ENCODE assay signal across 26 mouse cellular contexts in the genomic region with DNA sequence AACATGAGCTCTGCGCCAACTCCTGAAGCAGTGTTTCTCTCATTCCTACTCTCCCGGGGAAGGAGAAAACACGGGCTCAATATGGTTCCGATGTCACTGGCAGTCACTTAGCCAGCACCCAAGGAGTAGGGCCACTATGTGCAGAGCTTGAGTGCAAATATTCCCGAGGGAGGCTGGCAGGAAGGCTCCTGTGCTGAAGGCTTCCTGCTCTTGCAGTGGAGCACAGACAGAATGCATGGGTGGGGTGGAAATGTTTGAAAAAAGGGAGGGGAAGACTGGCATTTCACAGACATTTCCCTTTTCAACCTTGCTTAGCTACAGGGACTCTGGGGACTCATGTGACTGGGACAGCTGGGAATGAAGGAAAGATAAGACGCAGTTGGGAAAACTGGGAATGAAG. TPM values are rescaled to one million over a fixed set of nuclear protein-coding genes. Genes with fewer than 3 reads are reported as not detected.
DNase-seq lines count a peak whose midpoint lies in the region; ATAC-seq and TF ChIP-seq lines count a peak whose summit lies in the region.
"Had no signal": no experiment of that assay in that cellular context is flagged by ENCODE, and none has a peak within 500 bp of the region (broad histone marks: within the 10 kb centered on the region; RNA-seq: fewer than 3 reads in every experiment).

No protein-coding gene starts in this region.

- H3K27ac ChIP-seq in heart, embryonic 11.5 days (ENCODE audit: low read depth, low read length), result peak overlapping the region; percentile 16; the same call in 1 of the 2 replicates
- H3K27ac ChIP-seq in kidney, adult 2 months (ENCODE audit: insufficient read depth, low read depth, low read length), result peak overlapping the region; percentile 36; the same call in 1 of the 2 replicates
- no peak overlapping the region for H3K27ac ChIP-seq in kidney, embryonic 16.5 days (ENCODE audit: low read length)
- H3K27ac ChIP-seq: embryonic facial prominence, embryonic 10.5 days; left cerebral cortex, adult 2 months; neural tube, embryonic 13.5 days had no signal

- TF ChIP-seq CTCF in kidney, adult 2 months (conservative IDR thresholded peaks at IDR 0.05; ENCODE audit: insufficient read depth, insufficient read length, low read depth, low read length), result no peak
- no peak for TF ChIP-seq CTCF in lung, adult 2 months (IDR thresholded peaks at IDR 0.05; ENCODE audit: insufficient read depth, low read length)

- no peak for DNase-seq in heart, adult 18-20 months
- peak; percentile 43 for DNase-seq in kidney, adult 2 months
- peak; percentile 40 for DNase-seq in lung, postnatal 10 days
- no peak for DNase-seq in lung, adult 2 months
- DNase-seq in cerebellum, adult 9-11 months, result no peak
- DNase-seq: cerebellum, adult 2 months; gastrocnemius, postnatal 10 days; kidney, adult 18-20 months; kidney, postnatal 4 days; layer of hippocampus, adult 9-11 months; left cerebral cortex, postnatal 4 days; liver; midbrain, embryonic 14.5 days; thymus, adult 18-20 months; thymus, postnatal 4 days had no signal

- WGBS in heart, embryonic 11.5 days (ENCODE audit: insufficient replicate concordance), result 52% methylated on average over 6 of the region's 6 CpGs
- 62% methylated on average over 6 of the region's 6 CpGs for WGBS in kidney, adult 2 months
- WGBS in kidney, embryonic 16.5 days, result 80% methylated on average over 6 of the region's 6 CpGs
- WGBS in lung, adult 2 months, result 35% methylated on average over 6 of the region's 6 CpGs

- no peak for ATAC-seq in heart, embryonic 11.5 days (replicated peaks; ENCODE audit: insufficient number of reproducible peaks, low FRiP score, low TSS enrichment)
- no peak for ATAC-seq in kidney, embryonic 16.5 days (ENCODE audit: low FRiP score, low TSS enrichment)

- no peak for TF ChIP-seq POLR2A in kidney, adult 2 months (IDR thresholded peaks at IDR 0.05; ENCODE audit: low read depth, low read length)
- TF ChIP-seq POLR2A in lung, adult 2 months (IDR thresholded peaks at IDR 0.05; ENCODE audit: borderline replicate concordance, extremely low read depth, low read depth, low read length), result no peak

- no peak overlapping the region for H3K4me3 ChIP-seq in heart, embryonic 11.5 days (ENCODE audit: low read depth, low read length)
- H3K4me3 ChIP-seq in kidney, adult 2 months (ENCODE audit: insufficient read depth, low read depth, low read length), result no peak overlapping the region
- no peak overlapping the region for H3K4me3 ChIP-seq in kidney, embryonic 16.5 days (ENCODE audit: low read length)
- H3K4me3 ChIP-seq in lung, adult 2 months (replicated peaks; ENCODE audit: extremely low read depth, low read depth, low read length), result no peak overlapping the region
- H3K4me3 ChIP-seq: embryonic facial prominence, embryonic 10.5 days; left cerebral cortex, adult 2 months; megakaryocyte, embryonic 14.5 days; neural tube, embryonic 13.5 days had no signal

- H3K9me3 ChIP-seq in heart, embryonic 11.5 days (replicated peaks; ENCODE audit: control insufficient read depth, low read length), result no peaks in the 10 kb centered on the region
- no peaks in the 10 kb centered on the region for H3K9me3 ChIP-seq in kidney, embryonic 16.5 days (ENCODE audit: low read length)
- H3K9me3 ChIP-seq: embryonic facial prominence, embryonic 10.5 days; megakaryocyte, embryonic 14.5 days; neural tube, embryonic 13.5 days had no signal

- no peaks in the 10 kb centered on the region for H3K36me3 ChIP-seq in heart, embryonic 11.5 days (ENCODE audit: control insufficient read depth, insufficient read depth, low read length)
- H3K36me3 ChIP-seq in kidney, adult 2 months (ENCODE audit: control insufficient read depth, insufficient read depth, low read length), result no peaks in the 10 kb centered on the region; the same call in 1 of the 2 replicates
- peaks cover 18% of the 10 kb centered on the region; the same call in 1 of the 2 replicates for H3K36me3 ChIP-seq in kidney, embryonic 16.5 days (ENCODE audit: insufficient read depth, low read length)

- peaks cover 4% of the 10 kb centered on the region for H3K4me1 ChIP-seq in heart, embryonic 11.5 days (ENCODE audit: control insufficient read depth, insufficient read depth, low read length)
- H3K4me1 ChIP-seq in kidney, adult 2 months (ENCODE audit: control insufficient read depth, insufficient read depth, low read length), result 0 out of 2 replicates have a peak, but pooled peaks cover 3% of the 10 kb centered on the region
- no peaks in the 10 kb centered on the region for H3K4me1 ChIP-seq in kidney, embryonic 16.5 days (ENCODE audit: insufficient read depth, low read length)
- H3K4me1 ChIP-seq in lung, adult 2 months (ENCODE audit: control insufficient read depth, insufficient read depth, low read length), result peaks cover 6% of the 10 kb centered on the region; the same call in 1 of the 2 replicates
- H3K4me1 ChIP-seq: embryonic facial prominence, embryonic 10.5 days; neural tube, embryonic 13.5 days had no signal

- no peak overlapping the region for H3K4me2 ChIP-seq in heart, embryonic 11.5 days
- no peak overlapping the region for H3K4me2 ChIP-seq in kidney, embryonic 16.5 days (replicated peaks; ENCODE audit: low read depth, low read length)
- H3K4me2 ChIP-seq: neural tube, embryonic 13.5 days had no signal

- no peak overlapping the region for H3K9ac ChIP-seq in heart, embryonic 11.5 days (ENCODE audit: low read depth, low read length)
- no peak overlapping the region for H3K9ac ChIP-seq in kidney, embryonic 16.5 days (replicated peaks; ENCODE audit: low read length)
- H3K9ac ChIP-seq: neural tube, embryonic 13.5 days had no signal

- no peaks in the 10 kb centered on the region for H3K27me3 ChIP-seq in heart, embryonic 11.5 days (ENCODE audit: control insufficient read depth, insufficient read depth, low read length)
- H3K27me3 ChIP-seq in kidney, adult 2 months (replicated peaks; ENCODE audit: control insufficient read depth, insufficient read depth, low read length), result no peaks in the 10 kb centered on the region
- no peaks in the 10 kb centered on the region for H3K27me3 ChIP-seq in kidney, embryonic 16.5 days (ENCODE audit: insufficient read depth, low read length)
- H3K27me3 ChIP-seq: CH12.LX; neural tube, embryonic 13.5 days had no signal

RNA-seq across cellular contexts. Expression of gene Ift122, which starts 25.4 kb away (rescaled TPM):
- 21.0 and 26.7 TPM in 2 replicates for polyA plus RNA-seq in heart, embryonic 11.5 days (2014; fragmentation: Nextera tagmentation; extraction: Ambion mirVana)
- total RNA-seq in heart, adult 18-20 months (2021), result 1 to 10 TPM; 6.5 to 7.4 TPM
- polyA plus RNA-seq in kidney, adult 2 months (2012; rRNA removed), result 29.2 and 33.1 TPM in 2 replicates
- polyA plus RNA-seq in kidney, embryonic 16.5 days (2015; fragmentation: Nextera tagmentation; extraction: Ambion mirVana), result 38.4 and 40.1 TPM in 2 replicates
- polyA plus RNA-seq in lung, adult 2 months (2012; rRNA removed), result 12.6 and 13.4 TPM in 2 replicates

RNA-seq across cellular contexts. Expression of gene Mbd4, which starts 25.5 kb away (rescaled TPM):
- polyA plus RNA-seq in heart, embryonic 11.5 days (2014; fragmentation: Nextera tagmentation; extraction: Ambion mirVana), result 12.5 and 14.6 TPM in 2 replicates
- total RNA-seq in heart, adult 18-20 months (2021), result 1 to 10 TPM in 1 of 2 experiments, under 1 TPM in 1; 0.79 to 1.1 TPM
- 1.6 and 1.9 TPM in 2 replicates for polyA plus RNA-seq in kidney, adult 2 months (2012; rRNA removed)
- 18.6 and 22.0 TPM in 2 replicates for polyA plus RNA-seq in kidney, embryonic 16.5 days (2015; fragmentation: Nextera tagmentation; extraction: Ambion mirVana)
- polyA plus RNA-seq in lung, adult 2 months (2012; rRNA removed), result 1.3 and 2.5 TPM in 2 replicates

RNA-seq across cellular contexts. Expression of gene Efcab12, which starts 40.5 kb away (rescaled TPM):
- 0.50 and 0.63 TPM in 2 replicates for polyA plus RNA-seq in heart, embryonic 11.5 days (2014; fragmentation: Nextera tagmentation; extraction: Ambion mirVana)
- total RNA-seq in heart, adult 18-20 months (2021), result under 1 TPM; 0.27 to 0.54 TPM
- polyA plus RNA-seq in kidney, adult 2 months (2012; rRNA removed), result 2.2 and 2.3 TPM in 2 replicates
- 2.3 and 2.8 TPM in 2 replicates for polyA plus RNA-seq in kidney, embryonic 16.5 days (2015; fragmentation: Nextera tagmentation; extraction: Ambion mirVana)
- polyA plus RNA-seq in lung, adult 2 months (2012; rRNA removed), result 1.7 and 2.0 TPM in 2 replicates
- total RNA-seq: hematopoietic stem cell, adult 5-6 weeks; MEL had no signal

RNA-seq across cellular contexts. Expression of gene Rho, which starts 52.9 kb away (rescaled TPM):
- polyA plus RNA-seq in heart, embryonic 11.5 days (2014; fragmentation: Nextera tagmentation; extraction: Ambion mirVana), result 0.04 and 0.16 TPM in 2 replicates
- not detected for total RNA-seq in heart, adult 18-20 months (2021)
- polyA plus RNA-seq in kidney, adult 2 months (2012; rRNA removed), result 0.66 and 0.96 TPM in 2 replicates
- polyA plus RNA-seq in kidney, embryonic 16.5 days (2015; fragmentation: Nextera tagmentation; extraction: Ambion mirVana), result 0.16 and 0.37 TPM in 2 replicates
- 1.0 and 1.3 TPM in 2 replicates for polyA plus RNA-seq in lung, adult 2 months (2012; rRNA removed)
- total RNA-seq: common myeloid progenitor, adult 5-6 weeks; MEL had no signal
- polyA plus RNA-seq: liver, embryonic 16.5 days had no signal

Comparison
In these comparisons a context has a peak if more than half of its experiments do, and no peak if none do; other contexts are left out.
1. DNase-seq: peak in kidney, adult 2 months (single experiment) and lung, postnatal 10 days (single experiment); none in heart, adult 18-20 months (0 of 2), lung, adult 2 months (single experiment) and cerebellum, adult 9-11 months (single experiment).